Mouse (Mus musculus) liver, embryonic 13.5 days (tissue): ENCODE results near the gene Olfr508. TPM values are rescaled to one million over a fixed set of nuclear protein-coding genes. Genes with fewer than 3 reads are reported as not detected.
"Not testable (repeated sequence)": the region's sequence is repeated elsewhere in the genome, so short reads cannot be mapped to it uniquely, and the experiment has no call there.

Source experiments
- ATAC-seq: fragments of 200-750 bp; cut with Nextera tagmentation; 2 replicates; pipeline ENCODE4 v1.8.0; 2017; ENCODE audit warnings: low read depth, mild to moderate bottlenecking, moderate number of reproducible peaks, moderate library complexity
- DNase-seq: peaks from one replicate; pipeline ENCODE4 v3.0.0; 2022
- H3K27ac ChIP-seq: fragments of 300-500 bp; sonication (generic); 2 replicates; pipeline ENCODE4 v1.5.1; 2015; ENCODE audit warnings: moderate library complexity, mild to moderate bottlenecking, inconsistent platforms
- H3K27me3 ChIP-seq: fragments of 300-500 bp; sonication (generic); 2 replicates; pipeline ENCODE4 v1.6.1; 2015; ENCODE audit warnings: mild to moderate bottlenecking, inconsistent platforms
- H3K36me3 ChIP-seq: fragments of 300-500 bp; sonication (generic); 2 replicates; pipeline ENCODE4 v1.6.1; 2015; ENCODE audit warnings: mild to moderate bottlenecking, inconsistent platforms
- H3K4me1 ChIP-seq: fragments of 300-500 bp; sonication (generic); replicated peaks from 2 replicates; pipeline ENCODE4 v1.6.1; 2015; ENCODE audit warnings: inconsistent platforms
- H3K4me2 ChIP-seq: fragments of 300-500 bp; sonication (generic); 2 replicates; pipeline ENCODE4 v1.6.1; 2015; ENCODE audit warnings: inconsistent platforms, mild to moderate bottlenecking, moderate library complexity
- H3K4me3 ChIP-seq: fragments of 300-500 bp; sonication (generic); replicated peaks from 2 replicates; pipeline ENCODE4 v1.5.1; 2015; ENCODE audit warnings: mild to moderate bottlenecking, inconsistent platforms
- H3K9ac ChIP-seq: fragments of 300-500 bp; sonication (generic); 2 replicates; pipeline ENCODE4 v1.6.1; 2015; ENCODE audit warnings: mild to moderate bottlenecking, inconsistent platforms
- H3K9me3 ChIP-seq: fragments of 300-500 bp; sonication (generic); replicated peaks from 2 replicates; pipeline ENCODE4 v1.6.1; 2016; ENCODE audit warnings: inconsistent platforms
- WGBS: fragments of 180-500 bp; shearing (Covaris S2); methylation state at CpG from one replicate; pipeline ENCODE4 v1.1.7; 2015; ENCODE audit not compliant: insufficient replicate concordance; 5-methylcytosine and 5-hydroxymethylcytosine counted together
- polyA plus RNA-seq: library from polyadenylated mRNA; unstranded; fragments of >200 nt; fragmentation: Nextera tagmentation; extraction: Ambion mirVana; gene quantifications from 2 replicates; pipeline ENCODE4 v1.2.1, GENCODE M21; 2015

Olfr508 gene
- polyA plus RNA-seq: not detected in 2 replicates

DNA sequence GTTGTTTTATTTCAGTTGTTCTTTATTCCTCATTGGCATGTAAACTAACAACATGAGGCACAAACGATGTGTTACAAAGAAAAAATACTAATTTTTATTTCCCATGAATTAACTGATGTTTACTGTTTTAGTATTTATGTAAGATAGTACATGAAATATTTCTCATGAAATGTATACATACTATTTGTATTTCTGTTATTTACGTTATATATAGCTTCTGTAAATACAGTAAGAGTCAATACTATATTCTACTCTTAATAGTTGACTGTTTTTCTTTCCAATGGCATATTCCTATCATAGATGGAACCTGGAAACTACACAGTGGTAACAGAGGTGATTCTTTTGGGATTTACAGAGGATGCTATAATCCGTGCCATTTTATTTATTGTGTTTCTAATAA, at the start of gene Olfr508:
Olfr508 (plus strand) TSS at position 301 of the 400 bp plus-strand sequence.
- no peak within 1 kb of the TSS for H3K4me2 ChIP-seq
- no peaks in the 10 kb centered on the region for H3K36me3 ChIP-seq
- no peak within 1 kb of the TSS for H3K27ac ChIP-seq
- DNase-seq (no peak), ATAC-seq (no peak)
- no peak within 1 kb of the TSS for H3K9ac ChIP-seq
- no peak within 1 kb of the TSS for H3K4me3 ChIP-seq
- 50% methylated on average over 3 of the region's 3 CpGs for WGBS
- no peaks in the 10 kb centered on the region for H3K9me3 ChIP-seq
- H3K4me1 ChIP-seq: no peaks in the 10 kb centered on the region
- H3K27me3 ChIP-seq: no peaks in the 10 kb centered on the region

DNA sequence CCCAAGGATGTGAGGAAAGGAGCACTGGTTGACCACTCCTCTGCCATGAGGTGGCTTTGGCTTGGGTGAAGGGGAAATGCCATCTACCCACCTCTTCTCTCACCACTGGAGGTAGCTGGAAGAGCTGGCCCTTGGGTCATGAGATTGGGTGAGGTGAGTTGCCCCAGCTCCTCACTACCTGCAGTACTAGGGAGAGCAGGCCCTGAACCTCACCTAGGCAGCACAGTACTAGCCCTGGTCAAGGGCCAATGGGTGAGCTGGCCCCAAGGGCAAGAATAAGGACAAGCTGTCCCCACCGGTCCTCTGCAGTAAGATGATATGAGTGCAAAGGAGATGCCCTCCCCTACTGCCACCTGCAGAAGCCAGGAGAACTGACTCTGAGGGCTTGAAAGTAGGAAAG, 40.0 kb upstream of the Olfr508 start:
- no peak overlapping the region for H3K4me2 ChIP-seq
- H3K4me1 ChIP-seq: no peaks in the 10 kb centered on the region
- peaks cover 4% of the 10 kb centered on the region; the same call in 1 of the 2 replicates for H3K9me3 ChIP-seq
- 83% methylated on average over 1 of the region's 1 CpGs for WGBS
- no peak for DNase-seq
- H3K27me3 ChIP-seq: no peaks in the 10 kb centered on the region
- no peak overlapping the region for H3K4me3 ChIP-seq
- no peaks in the 10 kb centered on the region for H3K36me3 ChIP-seq
- no peak overlapping the region for H3K9ac ChIP-seq
- no peak overlapping the region for H3K27ac ChIP-seq
- no peak for ATAC-seq

DNA sequence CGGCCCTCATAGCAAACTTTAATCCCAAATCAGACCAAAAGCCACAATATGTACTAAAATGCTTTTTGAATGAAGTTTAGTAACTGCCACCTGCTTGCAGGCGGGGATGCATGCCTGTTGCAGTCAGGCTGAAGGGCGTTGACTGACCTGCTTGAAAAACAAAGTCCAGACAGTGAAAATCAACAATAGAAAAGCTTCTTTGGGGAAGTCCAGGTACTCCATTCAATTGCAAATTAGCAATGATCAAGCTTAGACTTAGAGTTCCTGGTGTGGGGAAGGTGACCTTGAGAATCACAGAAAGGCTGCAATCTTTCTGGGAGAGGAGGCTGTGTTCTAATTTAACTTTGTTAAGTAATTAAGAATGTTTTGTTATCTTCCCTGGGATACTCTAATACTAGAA, 27.9 kb upstream of the Olfr508 start:
- not testable (repeated sequence) for H3K4me2 ChIP-seq, H3K27me3 ChIP-seq, ATAC-seq, H3K27ac ChIP-seq, DNase-seq, H3K9me3 ChIP-seq, H3K36me3 ChIP-seq, H3K4me1 ChIP-seq, H3K4me3 ChIP-seq, H3K9ac ChIP-seq
- 44% methylated on average over 3 of the region's 3 CpGs for WGBS

DNA sequence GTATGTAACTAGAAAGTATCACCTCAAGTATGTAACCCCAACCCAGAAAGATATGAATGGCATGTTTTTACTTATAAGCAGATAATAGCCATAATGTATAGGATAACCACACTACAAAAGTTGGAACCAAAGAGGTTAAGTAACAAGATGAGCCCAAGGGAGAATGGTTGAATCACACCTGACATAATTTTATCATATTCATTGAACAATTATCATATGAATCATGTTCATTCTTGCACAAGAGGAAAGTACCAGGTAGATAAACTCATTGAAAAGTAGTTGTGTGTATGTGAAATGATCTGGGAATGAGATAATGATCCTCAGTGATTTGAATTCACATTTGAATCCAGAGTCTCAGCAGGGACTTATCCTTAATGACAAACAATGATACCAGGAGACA, 19.3 kb upstream of the Olfr508 start, which contains the start of gene Olfr506:
Olfr506 (plus strand) TSS at position 301 of the 400 bp plus-strand sequence.
- no peaks in the 10 kb centered on the region for H3K4me1 ChIP-seq
- ATAC-seq (no peak), DNase-seq (no peak)
- H3K4me3 ChIP-seq: no peak within 1 kb of the TSS
- H3K27ac ChIP-seq: no peak within 1 kb of the TSS
- no peaks in the 10 kb centered on the region for H3K27me3 ChIP-seq
- no peaks in the 10 kb centered on the region for H3K36me3 ChIP-seq
- H3K9ac ChIP-seq: no peak within 1 kb of the TSS
- H3K9me3 ChIP-seq: no peaks in the 10 kb centered on the region
- no peak within 1 kb of the TSS for H3K4me2 ChIP-seq

DNA sequence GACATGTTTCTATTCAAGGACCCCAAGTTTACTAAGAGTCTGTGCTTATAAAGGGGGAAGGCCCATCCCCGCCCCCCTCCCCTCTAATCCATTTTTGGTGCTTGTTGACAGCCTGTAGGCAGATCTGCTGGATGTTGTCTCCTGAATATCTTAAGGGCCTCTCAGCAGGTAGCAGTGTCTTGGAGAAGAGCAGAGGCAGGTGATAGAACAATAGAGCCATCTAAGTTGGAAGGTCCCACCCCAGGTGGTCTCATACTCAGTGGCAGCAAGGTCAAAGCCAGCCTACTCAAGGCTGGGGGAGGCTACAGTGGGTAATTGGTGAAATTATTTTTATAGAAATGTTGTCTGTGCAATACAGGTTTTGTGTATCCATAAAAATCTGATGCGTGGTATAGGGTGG, 15.7 kb upstream of the Olfr508 start:
- no peak for DNase-seq
- Histone ChIP-seq H3K9ac (no peak overlapping the region), H3K4me2 (no peak overlapping the region), H3K9me3 (no peaks in the 10 kb centered on the region), H3K27me3 (no peaks in the 10 kb centered on the region), H3K36me3 (no peaks in the 10 kb centered on the region), H3K27ac (no peak overlapping the region), H3K4me3 (no peak overlapping the region), H3K4me1 (no peaks in the 10 kb centered on the region)
- 66% methylated on average over 2 of the region's 2 CpGs for WGBS
- no peak for ATAC-seq

DNA sequence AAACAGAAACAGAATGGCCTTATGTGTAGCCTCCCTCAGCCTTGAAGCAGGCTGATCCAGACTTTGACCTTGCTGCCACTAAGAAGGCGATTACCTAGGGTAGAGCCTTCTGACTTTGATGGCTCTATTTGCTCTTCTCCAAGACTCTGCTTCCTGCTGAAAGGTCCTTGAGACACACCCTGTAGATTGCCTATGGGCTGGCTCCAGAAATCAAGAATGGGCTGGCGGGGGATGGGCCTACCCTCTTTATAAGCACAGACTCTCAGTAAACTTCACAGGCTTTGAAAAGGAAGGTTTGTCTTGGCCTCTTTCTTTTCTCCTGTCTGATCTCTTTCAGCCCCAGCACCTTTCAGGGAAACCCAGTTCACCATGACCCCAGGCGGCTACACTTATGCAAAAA, 13.0 kb upstream of the Olfr508 start:
- H3K4me3 ChIP-seq, H3K36me3 ChIP-seq, H3K27ac ChIP-seq, H3K27me3 ChIP-seq, DNase-seq, H3K9me3 ChIP-seq, H3K4me1 ChIP-seq, H3K4me2 ChIP-seq, H3K9ac ChIP-seq, ATAC-seq: not testable (repeated sequence)
- WGBS: 52% methylated on average over 3 of the region's 3 CpGs

DNA sequence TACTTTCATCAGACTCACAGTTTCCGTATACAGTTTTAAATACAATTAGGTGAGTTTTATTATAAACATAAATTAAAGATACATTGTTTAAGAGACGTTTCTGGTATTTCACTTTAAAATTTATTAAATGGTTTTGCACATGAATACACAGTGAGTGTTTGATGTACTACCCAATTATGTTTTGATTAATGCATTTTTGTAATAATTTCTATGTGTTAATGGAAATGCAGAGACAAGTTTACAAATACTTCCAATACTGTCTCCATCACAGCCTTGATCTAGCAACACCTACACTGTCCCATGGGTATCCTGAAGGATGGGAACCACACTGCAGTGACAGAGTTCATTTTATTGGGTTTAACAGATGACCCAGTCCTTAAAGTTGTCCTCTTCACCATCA, 8.3 kb upstream of the Olfr508 start, which contains the start of gene Olfr507:
Olfr507 (plus strand) TSS at position 301 of the 400 bp plus-strand sequence.
- Histone ChIP-seq H3K4me2 (no peak within 1 kb of the TSS), H3K9me3 (no peaks in the 10 kb centered on the region), H3K27me3 (no peaks in the 10 kb centered on the region), H3K4me1 (no peaks in the 10 kb centered on the region), H3K4me3 (no peak within 1 kb of the TSS), H3K27ac (no peak within 1 kb of the TSS), H3K36me3 (no peaks in the 10 kb centered on the region), H3K9ac (no peak within 1 kb of the TSS)
- no peak for DNase-seq
- 47% methylated on average over 2 of the region's 2 CpGs for WGBS
- no peak for ATAC-seq

DNA sequence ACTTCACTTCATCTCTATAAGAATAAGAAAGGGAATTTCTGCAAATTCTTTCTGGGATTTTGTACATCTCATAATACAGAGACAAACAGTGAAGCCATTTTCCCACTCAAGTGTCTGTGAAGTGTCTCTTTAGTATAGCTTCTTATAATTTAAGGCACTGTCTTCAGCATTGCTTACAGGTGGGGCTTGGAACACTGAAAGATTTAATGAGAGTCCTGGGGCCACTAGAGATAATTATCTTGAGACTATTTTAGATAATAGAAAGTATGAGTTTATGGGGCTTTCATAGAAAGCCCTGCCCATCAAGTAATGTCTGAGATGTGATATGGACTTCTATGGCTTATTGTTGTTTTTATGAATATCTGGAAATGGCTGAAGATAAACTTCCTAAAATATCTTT, 22.0 kb downstream of the Olfr508 start, which contains the start of gene Olfr509:
Olfr509 (minus strand) TSS at position 101 of the 400 bp plus-strand sequence.
- ATAC-seq (no peak), DNase-seq (no peak)
- Histone ChIP-seq H3K4me3 (no peak within 1 kb of the TSS), H3K27me3 (no peaks in the 10 kb centered on the region), H3K36me3 (no peaks in the 10 kb centered on the region), H3K4me1 (no peaks in the 10 kb centered on the region), H3K27ac (no peak within 1 kb of the TSS), H3K4me2 (no peak within 1 kb of the TSS), H3K9ac (no peak within 1 kb of the TSS), H3K9me3 (no peaks in the 10 kb centered on the region)

DNA sequence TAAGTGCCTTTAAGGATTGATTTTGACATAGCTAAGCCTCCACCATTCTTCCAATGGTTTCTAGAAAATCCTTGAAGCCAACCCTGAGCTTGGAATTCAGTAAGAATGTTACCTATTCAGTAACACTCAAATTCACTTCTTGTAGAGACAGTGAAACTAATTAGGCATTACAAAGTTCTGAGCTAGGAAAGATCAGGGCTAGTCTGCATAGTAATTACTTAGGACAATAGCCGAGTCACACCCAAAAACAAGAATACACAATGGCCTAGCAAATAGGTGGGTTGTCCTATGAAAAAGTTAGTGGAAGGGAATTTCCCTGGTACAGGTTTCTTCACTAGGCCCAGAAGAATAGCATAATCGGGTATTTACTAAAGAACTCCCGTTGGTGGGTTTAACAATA, 32.6 kb downstream of the Olfr508 start:
- ATAC-seq: no peak
- no peaks in the 10 kb centered on the region for H3K9me3 ChIP-seq

DNA sequence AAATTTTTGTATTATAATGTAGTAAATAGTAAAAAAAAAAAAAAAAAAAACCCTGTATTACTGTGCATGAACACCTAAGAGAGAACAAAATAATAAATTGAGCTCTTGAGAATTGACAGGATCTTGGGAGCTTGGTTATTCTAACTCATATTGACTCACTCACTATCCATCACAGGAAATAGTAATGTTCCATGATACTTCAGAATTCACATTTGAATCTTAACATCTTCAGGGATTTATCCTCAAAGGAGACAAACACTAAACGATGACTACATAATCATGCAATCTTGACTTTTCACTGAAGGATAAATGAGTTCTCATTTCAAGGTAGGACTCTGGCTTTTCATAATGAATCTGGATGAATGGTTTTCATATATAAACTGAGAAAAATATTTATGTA, 36.3 kb downstream of the Olfr508 start, which contains the start of gene Olfr510:
Olfr510 (plus strand) TSS at position 301 of the 400 bp plus-strand sequence.
- no peak within 1 kb of the TSS for H3K9ac ChIP-seq
- no peak within 1 kb of the TSS for H3K4me2 ChIP-seq
- H3K27ac ChIP-seq: no peak within 1 kb of the TSS
- no peak for DNase-seq
- H3K27me3 ChIP-seq: no peaks in the 10 kb centered on the region
- ATAC-seq: no peak
- H3K4me3 ChIP-seq: no peak within 1 kb of the TSS
- H3K4me1 ChIP-seq: no peaks in the 10 kb centered on the region
- no peaks in the 10 kb centered on the region for H3K36me3 ChIP-seq
- WGBS: 60% methylated on average over 1 of the region's 1 CpGs
- no peaks in the 10 kb centered on the region for H3K9me3 ChIP-seq

More for the DNA sequence above, 32.6 kb downstream of the Olfr508 start:
- 73% methylated on average over 3 of the region's 3 CpGs for WGBS
- Histone ChIP-seq H3K36me3 (no peaks in the 10 kb centered on the region), H3K4me3 (no peak overlapping the region), H3K9ac (no peak overlapping the region), H3K4me2 (no peak overlapping the region), H3K4me1 (no peaks in the 10 kb centered on the region), H3K27me3 (no peaks in the 10 kb centered on the region), H3K27ac (no peak overlapping the region)
- DNase-seq: no peak

DNA sequence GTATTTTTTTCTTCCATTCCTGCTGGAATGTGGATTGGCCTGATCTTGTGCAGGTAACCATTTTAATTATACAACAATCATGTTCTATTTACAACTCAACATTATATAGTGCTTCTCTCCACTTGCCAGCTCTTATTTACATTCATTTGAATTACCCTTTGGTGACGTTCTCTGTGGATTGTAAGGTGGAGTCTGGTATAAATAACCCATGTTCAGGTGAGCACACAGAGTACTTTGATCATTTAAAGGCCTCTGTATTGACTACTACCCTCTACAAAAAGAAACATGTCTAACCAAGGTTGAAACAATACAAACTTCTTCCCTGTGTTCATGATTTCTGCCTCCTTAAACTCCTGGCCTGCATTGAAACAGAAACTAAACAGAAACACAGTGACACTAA, 41.3 kb downstream of the Olfr508 start:
- Histone ChIP-seq H3K9ac (no peak overlapping the region), H3K27me3 (no peaks in the 10 kb centered on the region), H3K36me3 (no peaks in the 10 kb centered on the region), H3K4me3 (no peak overlapping the region), H3K4me1 (no peaks in the 10 kb centered on the region), H3K27ac (no peak overlapping the region), H3K4me2 (no peak overlapping the region), H3K9me3 (no peaks in the 10 kb centered on the region)
- ATAC-seq (no peak), DNase-seq (no peak)
- 52% methylated on average over 1 of the region's 1 CpGs for WGBS

DNA sequence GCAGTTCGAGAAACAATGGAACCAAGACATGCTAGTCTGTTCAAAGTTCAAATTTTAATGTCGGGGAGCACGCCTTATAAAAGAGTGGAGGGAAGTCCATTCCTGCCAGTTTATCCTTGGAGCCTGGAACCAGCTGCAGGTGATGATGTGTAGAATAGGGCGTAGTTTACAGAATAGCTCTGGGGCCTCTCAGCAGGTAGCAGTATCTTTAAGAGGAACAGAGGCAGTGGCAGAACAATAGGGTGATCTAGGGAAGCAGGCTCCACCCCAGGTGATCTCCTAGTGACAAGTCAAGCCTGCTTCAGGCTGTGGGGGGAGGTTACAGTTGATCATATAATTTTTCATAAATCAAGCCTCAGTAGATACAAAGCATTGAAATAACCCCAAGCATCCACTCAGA, 49.1 kb downstream of the Olfr508 start:
- H3K27ac ChIP-seq: no peak overlapping the region
- ATAC-seq (no peak), DNase-seq (no peak)
- no peaks in the 10 kb centered on the region for H3K36me3 ChIP-seq
- H3K27me3 ChIP-seq: no peaks in the 10 kb centered on the region
- no peaks in the 10 kb centered on the region for H3K4me1 ChIP-seq
- H3K4me3 ChIP-seq: no peak overlapping the region
- H3K4me2 ChIP-seq: no peak overlapping the region
- 59% methylated on average over 4 of the region's 4 CpGs for WGBS
- H3K9ac ChIP-seq: no peak overlapping the region
- H3K9me3 ChIP-seq: no peaks in the 10 kb centered on the region
